Mouse (Mus musculus): ENCODE results near the gene Cbx7. TPM values are rescaled to one million over a fixed set of nuclear protein-coding genes. Genes with fewer than 3 reads are reported as not detected.

The Cbx7 gene
- polyA plus RNA-seq, 2 experiments from 2014 or later, result 21.9 to 30.3 TPM

GRCm38 (mm10) chr15:80000694-80001093 lies 29.8 kb upstream of the Cbx7 start:
- no peak for ATAC-seq

GRCm38 (mm10) chr15:79997988-79998387 lies 27.1 kb upstream of the Cbx7 start:
- no peak for ATAC-seq

GRCm38 (mm10) chr15:79996781-79997180 lies 25.9 kb upstream of the Cbx7 start:
- no peak for ATAC-seq

- no peak for ATAC-seq
These were observed 24.6 kb upstream of the Cbx7 start for GRCm38 (mm10) chr15:79995552-79995951.

- ATAC-seq, result no peak
These were observed 23.6 kb upstream of the Cbx7 start for GRCm38 (mm10) chr15:79994566-79994965.

- no peak for ATAC-seq
These were observed 15.3 kb upstream of the Cbx7 start for GRCm38 (mm10) chr15:79986182-79986581.

- ATAC-seq, result no peak
These were observed 14.6 kb upstream of the Cbx7 start for GRCm38 (mm10) chr15:79985471-79985870.

- ATAC-seq, result no peak
These were observed 13.2 kb upstream of the Cbx7 start for GRCm38 (mm10) chr15:79984152-79984551.

- ATAC-seq, result no peak
These were observed 9.8 kb upstream of the Cbx7 start for GRCm38 (mm10) chr15:79980716-79981115.

GRCm38 (mm10) chr15:79972186-79972585 lies 1.3 kb upstream of the Cbx7 start:
- ATAC-seq, result no peak

- ATAC-seq, result no peak
These were observed 428 bp downstream of the Cbx7 start for GRCm38 (mm10) chr15:79970491-79970890.

GRCm38 (mm10) chr15:79967346-79967745 lies 3.6 kb downstream of the Cbx7 start:
- no peak for ATAC-seq

- ATAC-seq, result no peak
These were observed 6.5 kb downstream of the Cbx7 start for GRCm38 (mm10) chr15:79964376-79964775.

- no peak for ATAC-seq
These were observed 8.3 kb downstream of the Cbx7 start for GRCm38 (mm10) chr15:79962661-79963060.

GRCm38 (mm10) chr15:79961366-79961921 lies 9.5 kb downstream of the Cbx7 start:
- no peak for ATAC-seq

- no peak for ATAC-seq
These were observed 12.5 kb downstream of the Cbx7 start for GRCm38 (mm10) chr15:79958418-79958817.

GRCm38 (mm10) chr15:79956559-79956958 lies 14.4 kb downstream of the Cbx7 start:
- peak; percentile 97 for ATAC-seq

- ATAC-seq, result no peak
These were observed 17.4 kb downstream of the Cbx7 start for GRCm38 (mm10) chr15:79953470-79953869.

- ATAC-seq, result no peak
These were observed 18.3 kb downstream of the Cbx7 start for GRCm38 (mm10) chr15:79952504-79953231.

GRCm38 (mm10) chr15:79951730-79952503 lies 19.0 kb downstream of the Cbx7 start:
- ATAC-seq, result no peak

- ATAC-seq, result no peak
These were observed 19.7 kb downstream of the Cbx7 start for GRCm38 (mm10) chr15:79951226-79951625.

GRCm38 (mm10) chr15:79950250-79951025 lies 20.5 kb downstream of the Cbx7 start:
- peak; percentile 71 for ATAC-seq

- no peak for ATAC-seq
These were observed 23.2 kb downstream of the Cbx7 start for GRCm38 (mm10) chr15:79947681-79948080.
